Mouse (Mus musculus): Measurements from ENCODE around the gene Psmd3. TPM values are rescaled to one million over a fixed set of nuclear protein-coding genes. Genes with fewer than 3 reads are reported as not detected.
A peak's percentile ranks its signal among the peaks of the same experiment; 100 is the strongest.
"Not testable (repeated sequence)": the region's sequence is repeated elsewhere in the genome, so short reads cannot be mapped to it uniquely, and the experiment has no call there.

The Psmd3 gene
- polyA plus RNA-seq, 1 experiment from 2014 or later, result 166 TPM

GRCm38 (mm10) chr11:98708282-98708956 is 26.1 kb downstream of the Psmd3 start:
- Histone ChIP-seq H3K4me1 (ENCODE audit: control insufficient read depth, insufficient read depth, low read length) (peaks cover 37% of the 10 kb centered on the region), H3K27me3 (ENCODE audit: control insufficient read depth, insufficient read depth, low read length) (no peaks in the 10 kb centered on the region), H3K36me3 (ENCODE audit: control insufficient read depth, insufficient read depth) (peaks cover 29% of the 10 kb centered on the region), H3K9me3 (replicated peaks; ENCODE audit: control insufficient read depth, low read length) (no peaks in the 10 kb centered on the region), H3K4me2 (ENCODE audit: low read depth, low read length) (peak overlapping the region; percentile 3; the same call in 1 of the 2 replicates), H3K4me3 (ENCODE audit: low read length) (no peak overlapping the region), H3K9ac (ENCODE audit: low read length) (no peak overlapping the region), H3K27ac (ENCODE audit: low read length) (peak overlapping the region; percentile 82)
- ATAC-seq (replicated peaks; ENCODE audit: extremely low read depth, insufficient read depth, low FRiP score), result no peak
- 63% methylated on average over 19 of the region's 19 CpGs for WGBS

- H3K27me3 ChIP-seq (ENCODE audit: control insufficient read depth, insufficient read depth, low read length), result no peaks in the 10 kb centered on the region
- WGBS, result 55% methylated on average over 26 of the region's 26 CpGs
- H3K27ac ChIP-seq (ENCODE audit: low read length), result peak overlapping the region; percentile 82
- ATAC-seq (replicated peaks; ENCODE audit: extremely low read depth, insufficient read depth, low FRiP score), result peak; percentile 23; the same call in 1 of the 2 replicates
- H3K4me1 ChIP-seq (ENCODE audit: control insufficient read depth, insufficient read depth, low read length), result peaks cover 37% of the 10 kb centered on the region
- peak overlapping the region; percentile 24 for H3K4me2 ChIP-seq (ENCODE audit: low read depth, low read length)
- peaks cover 37% of the 10 kb centered on the region for H3K36me3 ChIP-seq (ENCODE audit: control insufficient read depth, insufficient read depth)
- no peaks in the 10 kb centered on the region for H3K9me3 ChIP-seq (replicated peaks; ENCODE audit: control insufficient read depth, low read length)
- peak overlapping the region; percentile 2 for H3K9ac ChIP-seq (ENCODE audit: low read length)
- H3K4me3 ChIP-seq (ENCODE audit: low read length), result no peak overlapping the region
Observed at GRCm38 (mm10) chr11:98709001-98709741, 26.8 kb downstream of the Psmd3 start.

- ATAC-seq (replicated peaks; ENCODE audit: extremely low read depth, insufficient read depth, low FRiP score), result peak; percentile 28; the same call in 1 of the 2 replicates
- Histone ChIP-seq H3K9ac (ENCODE audit: low read length) (no peak overlapping the region), H3K27ac (ENCODE audit: low read length) (peak overlapping the region; percentile 82), H3K9me3 (replicated peaks; ENCODE audit: control insufficient read depth, low read length) (no peaks in the 10 kb centered on the region), H3K4me1 (ENCODE audit: control insufficient read depth, insufficient read depth, low read length) (peaks cover 37% of the 10 kb centered on the region), H3K27me3 (ENCODE audit: control insufficient read depth, insufficient read depth, low read length) (no peaks in the 10 kb centered on the region), H3K36me3 (ENCODE audit: control insufficient read depth, insufficient read depth) (peaks cover 28% of the 10 kb centered on the region), H3K4me2 (ENCODE audit: low read depth, low read length) (no peak overlapping the region), H3K4me3 (ENCODE audit: low read length) (no peak overlapping the region)
- WGBS, result 40% methylated on average over 12 of the region's 12 CpGs
Observed at GRCm38 (mm10) chr11:98710416-98711045, 28.2 kb downstream of the Psmd3 start.

- Histone ChIP-seq H3K4me1 (ENCODE audit: control insufficient read depth, insufficient read depth, low read length) (peaks cover 37% of the 10 kb centered on the region), H3K9me3 (replicated peaks; ENCODE audit: control insufficient read depth, low read length) (no peaks in the 10 kb centered on the region), H3K4me3 (ENCODE audit: low read length) (no peak overlapping the region), H3K27me3 (ENCODE audit: control insufficient read depth, insufficient read depth, low read length) (no peaks in the 10 kb centered on the region), H3K36me3 (ENCODE audit: control insufficient read depth, insufficient read depth) (peaks cover 26% of the 10 kb centered on the region), H3K4me2 (ENCODE audit: low read depth, low read length) (no peak overlapping the region), H3K9ac (ENCODE audit: low read length) (no peak overlapping the region), H3K27ac (ENCODE audit: low read length) (peak overlapping the region; percentile 67)
- ATAC-seq (replicated peaks; ENCODE audit: extremely low read depth, insufficient read depth, low FRiP score), result no peak
- WGBS, result 66% methylated on average over 4 of the region's 4 CpGs
Observed at GRCm38 (mm10) chr11:98711046-98711434, 28.7 kb downstream of the Psmd3 start.

GRCm38 (mm10) chr11:98712009-98712408 is 29.7 kb downstream of the Psmd3 start:
- WGBS, result 83% methylated on average over 6 of the region's 6 CpGs
- H3K27ac ChIP-seq (ENCODE audit: low read length); H3K9ac ChIP-seq (ENCODE audit: low read length); H3K9me3 ChIP-seq (replicated peaks; ENCODE audit: control insufficient read depth, low read length); H3K4me2 ChIP-seq (ENCODE audit: low read depth, low read length); H3K27me3 ChIP-seq (ENCODE audit: control insufficient read depth, insufficient read depth, low read length); H3K4me3 ChIP-seq (ENCODE audit: low read length); ATAC-seq (replicated peaks; ENCODE audit: extremely low read depth, insufficient read depth, low FRiP score): not testable (repeated sequence)
- H3K4me1 ChIP-seq (ENCODE audit: control insufficient read depth, insufficient read depth, low read length), result peaks cover 37% of the 10 kb centered on the region
- H3K36me3 ChIP-seq (ENCODE audit: control insufficient read depth, insufficient read depth), result peaks cover 30% of the 10 kb centered on the region; the same call in 1 of the 2 replicates

GRCm38 (mm10) chr11:98713703-98714102 is 31.3 kb downstream of the Psmd3 start:
- Histone ChIP-seq H3K9me3 (replicated peaks; ENCODE audit: control insufficient read depth, low read length) (no peaks in the 10 kb centered on the region), H3K27me3 (ENCODE audit: control insufficient read depth, insufficient read depth, low read length) (no peaks in the 10 kb centered on the region), H3K4me3 (ENCODE audit: low read length) (no peak overlapping the region), H3K36me3 (ENCODE audit: control insufficient read depth, insufficient read depth) (peaks cover 30% of the 10 kb centered on the region; the same call in 1 of the 2 replicates), H3K27ac (ENCODE audit: low read length) (peak overlapping the region; percentile 7; the same call in 1 of the 2 replicates), H3K9ac (ENCODE audit: low read length) (no peak overlapping the region), H3K4me1 (ENCODE audit: control insufficient read depth, insufficient read depth, low read length) (peaks cover 29% of the 10 kb centered on the region), H3K4me2 (ENCODE audit: low read depth, low read length) (no peak overlapping the region)
- 77% methylated on average over 12 of the region's 12 CpGs for WGBS
- no peak for ATAC-seq (replicated peaks; ENCODE audit: extremely low read depth, insufficient read depth, low FRiP score)

GRCm38 (mm10) chr11:98715946-98716345 is 33.6 kb downstream of the Psmd3 start:
- Histone ChIP-seq H3K9me3 (replicated peaks; ENCODE audit: control insufficient read depth, low read length) (no peaks in the 10 kb centered on the region), H3K36me3 (ENCODE audit: control insufficient read depth, insufficient read depth) (peaks cover 30% of the 10 kb centered on the region; the same call in 1 of the 2 replicates), H3K9ac (ENCODE audit: low read length) (no peak overlapping the region), H3K4me1 (ENCODE audit: control insufficient read depth, insufficient read depth, low read length) (peaks cover 16% of the 10 kb centered on the region), H3K27me3 (ENCODE audit: control insufficient read depth, insufficient read depth, low read length) (no peaks in the 10 kb centered on the region), H3K4me2 (ENCODE audit: low read depth, low read length) (no peak overlapping the region), H3K27ac (ENCODE audit: low read length) (no peak overlapping the region), H3K4me3 (ENCODE audit: low read length) (no peak overlapping the region)
- ATAC-seq (replicated peaks; ENCODE audit: extremely low read depth, insufficient read depth, low FRiP score), result no peak
- 91% methylated on average over 9 of the region's 9 CpGs for WGBS

- peaks cover 24% of the 10 kb centered on the region for H3K4me1 ChIP-seq (ENCODE audit: control insufficient read depth, insufficient read depth, low read length)
- WGBS, result 18% methylated on average over 13 of the region's 13 CpGs
- no peak overlapping the region for H3K4me2 ChIP-seq (ENCODE audit: low read depth, low read length)
- no peak for ATAC-seq (replicated peaks; ENCODE audit: extremely low read depth, insufficient read depth, low FRiP score)
- H3K27ac ChIP-seq (ENCODE audit: low read length), result no peak overlapping the region
- H3K9ac ChIP-seq (ENCODE audit: low read length), result 0 out of 2 replicates have a peak overlapping the region, but pooled peaks have one; percentile 33
- no peak overlapping the region for H3K4me3 ChIP-seq (ENCODE audit: low read length)
- peaks cover 23% of the 10 kb centered on the region; the same call in 1 of the 2 replicates for H3K36me3 ChIP-seq (ENCODE audit: control insufficient read depth, insufficient read depth)
- H3K9me3 ChIP-seq (replicated peaks; ENCODE audit: control insufficient read depth, low read length), result no peaks in the 10 kb centered on the region
- no peaks in the 10 kb centered on the region for H3K27me3 ChIP-seq (ENCODE audit: control insufficient read depth, insufficient read depth, low read length)
Observed at GRCm38 (mm10) chr11:98717904-98718303, 35.5 kb downstream of the Psmd3 start.
